Mouse (Mus musculus): Measurements from ENCODE around the gene 2210011C24Rik. TPM values are rescaled to one million over a fixed set of nuclear protein-coding genes. Genes with fewer than 3 reads are reported as not detected.

Gene 2210011C24Rik
- polyA plus RNA-seq, 1 experiment from 2014 or later, result 0.21 TPM

DNA sequence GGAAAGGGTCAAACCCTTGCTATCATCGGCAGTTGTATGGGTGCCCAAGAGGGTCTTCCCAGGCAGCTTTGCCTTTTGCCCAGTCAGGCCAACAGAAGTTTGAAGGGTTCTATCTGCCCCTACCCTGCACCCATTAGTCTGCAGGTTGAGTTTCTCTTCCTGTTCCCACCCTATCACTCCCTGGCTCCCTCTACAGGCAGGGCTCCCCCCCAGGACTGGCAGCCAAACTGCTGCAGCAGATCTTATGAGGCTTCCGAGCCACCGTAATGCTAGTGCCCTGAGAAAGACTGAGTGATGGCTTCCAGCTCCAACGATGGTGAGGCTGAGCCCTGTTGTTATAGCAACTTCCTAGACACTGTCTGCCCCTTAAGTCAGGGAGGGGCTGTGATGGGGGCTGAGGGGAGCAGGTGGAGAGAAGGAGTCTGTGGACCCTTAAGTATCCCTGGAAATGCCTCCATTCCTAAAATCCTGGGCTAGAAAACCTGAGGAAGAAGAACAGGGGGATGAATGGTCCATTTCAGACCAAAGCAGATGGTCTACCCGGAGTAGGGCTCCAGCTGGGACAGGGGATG lies 35.1 kb downstream of the 2210011C24Rik start:
- no peaks in the 10 kb centered on the region for H3K9me3 ChIP-seq (replicated peaks; ENCODE audit: control insufficient read depth, low read length)
- peak overlapping the region; percentile 99 for H3K27ac ChIP-seq (ENCODE audit: low read length)
- H3K36me3 ChIP-seq (ENCODE audit: control insufficient read depth, insufficient read depth), result peaks cover 7% of the 10 kb centered on the region
- 82% methylated on average over 5 of the region's 5 CpGs for WGBS
- H3K4me1 ChIP-seq (ENCODE audit: control insufficient read depth, insufficient read depth, low read length), result peaks cover 59% of the 10 kb centered on the region
- no peak for ATAC-seq (replicated peaks; ENCODE audit: extremely low read depth, insufficient read depth, low FRiP score)
- no peak overlapping the region for H3K4me3 ChIP-seq (ENCODE audit: low read length)
- no peak overlapping the region for H3K9ac ChIP-seq (ENCODE audit: low read length)
- H3K4me2 ChIP-seq (ENCODE audit: low read depth, low read length), result no peak overlapping the region
- H3K27me3 ChIP-seq (ENCODE audit: control insufficient read depth, insufficient read depth, low read length), result no peaks in the 10 kb centered on the region

DNA sequence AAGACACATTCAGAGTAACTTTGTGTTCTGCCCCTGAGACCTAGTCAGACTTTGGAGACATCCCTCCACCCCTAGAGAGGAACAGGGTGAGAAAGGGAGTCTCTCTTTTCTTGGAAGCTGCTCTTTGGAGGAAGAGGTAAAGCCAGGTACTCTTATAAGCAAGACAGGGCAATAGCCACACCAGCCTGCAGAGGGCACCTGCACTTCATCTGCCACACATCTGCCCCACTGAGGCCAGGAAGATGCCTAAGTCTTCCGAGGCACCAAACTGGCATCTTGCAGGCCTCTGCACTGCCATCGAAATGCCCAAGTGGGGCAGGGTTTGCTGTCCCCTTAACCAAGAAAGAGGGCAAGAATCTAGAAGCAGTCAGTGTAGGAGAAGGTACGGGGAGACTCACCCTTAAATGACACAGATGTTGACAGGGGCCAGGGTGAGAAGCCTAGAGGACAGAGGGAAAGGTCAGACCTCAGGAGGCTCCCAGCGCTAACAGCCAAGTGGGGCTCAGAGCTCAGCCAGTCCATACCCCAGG lies 35.8 kb downstream of the 2210011C24Rik start:
- 68% methylated on average over 4 of the region's 4 CpGs for WGBS
- H3K4me2 ChIP-seq (ENCODE audit: low read depth, low read length), result no peak overlapping the region
- peaks cover under 1% of the 10 kb centered on the region; the same call in 1 of the 2 replicates for H3K36me3 ChIP-seq (ENCODE audit: control insufficient read depth, insufficient read depth)
- H3K4me3 ChIP-seq (ENCODE audit: low read length), result no peak overlapping the region
- H3K9ac ChIP-seq (ENCODE audit: low read length), result no peak overlapping the region
- H3K27ac ChIP-seq (ENCODE audit: low read length), result no peak overlapping the region
- no peak for ATAC-seq (replicated peaks; ENCODE audit: extremely low read depth, insufficient read depth, low FRiP score)
- no peaks in the 10 kb centered on the region for H3K27me3 ChIP-seq (ENCODE audit: control insufficient read depth, insufficient read depth, low read length)
- H3K4me1 ChIP-seq (ENCODE audit: control insufficient read depth, insufficient read depth, low read length), result peaks cover 63% of the 10 kb centered on the region
- H3K9me3 ChIP-seq (replicated peaks; ENCODE audit: control insufficient read depth, low read length), result no peaks in the 10 kb centered on the region

DNA sequence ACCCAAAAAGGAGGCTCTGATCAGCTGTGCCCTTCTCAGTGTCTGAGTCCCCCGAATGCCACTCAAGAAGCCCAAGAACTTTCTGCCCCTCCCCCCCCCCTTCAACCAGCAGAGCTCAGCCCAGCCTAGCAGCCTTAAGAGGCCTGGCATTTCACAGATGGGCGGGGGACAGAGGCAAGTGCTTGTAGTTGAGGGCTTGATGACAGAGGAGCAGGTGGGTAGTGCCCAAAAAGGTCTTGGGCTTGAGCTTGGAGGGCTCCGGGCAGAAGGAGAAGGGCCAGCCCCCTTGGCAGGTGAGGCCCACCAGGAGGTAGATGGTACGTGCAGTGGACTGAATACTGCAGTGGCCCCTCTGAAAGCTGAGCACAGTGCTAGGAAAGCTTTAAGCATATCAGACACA lies 37.5 kb downstream of the 2210011C24Rik start:
- no peaks in the 10 kb centered on the region for H3K9me3 ChIP-seq (replicated peaks; ENCODE audit: control insufficient read depth, low read length)
- peaks cover 53% of the 10 kb centered on the region for H3K4me1 ChIP-seq (ENCODE audit: control insufficient read depth, insufficient read depth, low read length)
- peak overlapping the region; percentile 75 for H3K4me2 ChIP-seq (ENCODE audit: low read depth, low read length)
- H3K4me3 ChIP-seq (ENCODE audit: low read length), result peak overlapping the region; percentile 94
- no peaks in the 10 kb centered on the region for H3K27me3 ChIP-seq (ENCODE audit: control insufficient read depth, insufficient read depth, low read length)
- H3K27ac ChIP-seq (ENCODE audit: low read length), result peak overlapping the region; percentile 85
- peak overlapping the region; percentile 97 for H3K9ac ChIP-seq (ENCODE audit: low read length)
- 41% methylated on average over 4 of the region's 4 CpGs for WGBS
- no peak for ATAC-seq (replicated peaks; ENCODE audit: extremely low read depth, insufficient read depth, low FRiP score)
- peaks cover 4% of the 10 kb centered on the region; the same call in 1 of the 2 replicates for H3K36me3 ChIP-seq (ENCODE audit: control insufficient read depth, insufficient read depth)

DNA sequence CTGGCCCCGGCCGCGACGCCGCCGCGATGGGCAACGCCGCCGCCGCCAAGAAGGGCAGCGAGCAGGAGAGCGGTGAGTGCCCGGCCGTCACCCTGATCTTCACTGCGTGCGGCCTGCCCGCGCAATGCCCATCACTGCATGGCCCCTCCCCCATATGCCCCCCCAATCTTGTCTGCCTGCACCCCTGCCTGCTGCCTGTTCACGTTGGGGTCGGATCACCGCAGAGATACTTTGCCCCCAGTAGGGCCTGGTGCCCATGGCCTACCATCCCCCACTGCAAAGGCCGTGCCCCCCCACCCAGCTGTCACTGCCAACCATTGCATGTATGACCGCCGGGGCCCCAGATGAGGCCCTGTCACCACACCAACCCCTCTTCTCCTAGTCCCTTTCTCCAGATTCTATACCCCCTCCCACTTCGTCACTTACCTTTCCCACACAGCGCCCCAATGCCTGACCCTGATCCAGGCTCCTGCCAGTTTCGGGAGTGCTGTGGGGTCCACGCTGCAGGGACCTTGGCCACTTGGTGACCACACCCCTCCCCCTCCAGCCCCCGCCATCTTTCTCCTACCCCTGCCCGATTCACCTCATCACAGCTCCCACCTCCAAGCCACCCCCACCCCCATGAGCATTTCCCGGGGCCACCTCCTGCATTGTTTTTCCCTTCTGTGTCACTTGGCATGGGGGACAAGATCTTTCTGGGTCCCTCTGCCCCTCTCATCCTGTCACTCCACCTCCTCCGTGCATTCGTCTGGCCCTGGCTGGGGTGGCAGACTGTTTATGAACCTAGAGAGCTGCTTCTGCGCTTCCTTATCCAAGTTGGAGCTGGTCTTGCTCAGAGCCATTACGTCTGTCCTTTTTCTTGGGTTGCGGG lies 38.6 kb downstream of the 2210011C24Rik start:
- peak; percentile 2 for ATAC-seq (replicated peaks; ENCODE audit: extremely low read depth, insufficient read depth, low FRiP score)
- H3K9ac ChIP-seq (ENCODE audit: low read length), result peak overlapping the region; percentile 97
- peaks cover 42% of the 10 kb centered on the region for H3K4me1 ChIP-seq (ENCODE audit: control insufficient read depth, insufficient read depth, low read length)
- no peaks in the 10 kb centered on the region for H3K27me3 ChIP-seq (ENCODE audit: control insufficient read depth, insufficient read depth, low read length)
- H3K36me3 ChIP-seq (ENCODE audit: control insufficient read depth, insufficient read depth), result peaks cover 8% of the 10 kb centered on the region
- 2% methylated on average over 37 of the region's 37 CpGs for WGBS
- no peaks in the 10 kb centered on the region for H3K9me3 ChIP-seq (replicated peaks; ENCODE audit: control insufficient read depth, low read length)
- peak overlapping the region; percentile 75 for H3K4me2 ChIP-seq (ENCODE audit: low read depth, low read length)
- peak overlapping the region; percentile 94 for H3K4me3 ChIP-seq (ENCODE audit: low read length)
- peak overlapping the region; percentile 85 for H3K27ac ChIP-seq (ENCODE audit: low read length)

DNA sequence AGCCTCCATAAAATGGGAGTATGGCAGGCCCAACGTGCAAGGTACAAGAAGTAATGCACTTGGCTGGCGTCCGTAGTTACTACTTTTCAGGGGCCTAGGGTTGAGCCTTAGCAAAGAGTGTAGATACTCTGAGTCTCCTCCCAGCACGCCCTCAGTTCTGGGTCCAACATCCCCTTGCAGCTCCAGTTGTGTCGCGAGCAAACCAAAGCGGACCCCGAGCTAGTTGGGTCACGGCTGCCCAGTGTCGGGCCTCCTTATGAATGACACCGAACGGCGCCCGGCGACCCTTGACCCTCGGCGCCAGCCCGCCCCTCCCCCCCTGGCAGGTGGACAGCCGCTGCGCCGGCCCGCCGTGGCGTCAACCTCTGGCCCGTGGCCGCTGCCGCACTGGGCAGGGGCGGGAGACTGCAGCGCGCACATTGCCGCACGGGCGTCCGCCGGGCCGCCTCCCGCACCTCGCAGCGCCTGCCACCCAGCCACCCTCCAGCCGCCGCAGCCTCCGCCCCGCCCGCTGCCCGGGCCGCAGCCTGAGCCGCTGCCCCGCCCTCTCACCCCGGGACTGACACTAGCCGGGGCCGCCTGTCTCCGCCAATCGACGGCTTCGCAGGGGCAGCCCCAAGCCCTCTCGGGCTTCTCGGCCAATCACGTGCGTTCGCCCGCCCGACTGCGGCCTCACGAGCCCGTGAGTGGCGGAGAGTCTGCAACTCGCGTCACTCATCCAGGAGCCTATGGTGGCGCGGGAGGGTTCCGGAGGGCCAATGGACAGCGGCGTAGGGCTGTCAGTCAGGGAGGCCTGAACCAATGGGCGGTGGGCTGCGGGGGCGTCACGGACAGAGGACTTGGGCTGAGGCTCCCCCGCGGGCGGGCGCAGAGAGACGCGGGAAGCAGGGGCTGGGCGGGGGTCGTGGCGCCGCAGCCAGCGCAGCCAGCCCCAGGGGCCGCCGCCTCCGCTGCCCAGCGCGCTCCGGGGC lies 39.5 kb downstream of the 2210011C24Rik start, which contains the start of gene Prkaca:
Prkaca (plus strand) TSS at position 844 of the 971 bp plus-strand sequence.
- under 1% methylated on average over 81 of the region's 94 CpGs for WGBS
- Histone ChIP-seq H3K4me3 (ENCODE audit: low read length) (peak within 1 kb of the TSS; percentile 94), H3K4me1 (ENCODE audit: control insufficient read depth, insufficient read depth, low read length) (peaks cover 33% of the 10 kb centered on the region), H3K27me3 (ENCODE audit: control insufficient read depth, insufficient read depth, low read length) (no peaks in the 10 kb centered on the region), H3K9me3 (replicated peaks; ENCODE audit: control insufficient read depth, low read length) (no peaks in the 10 kb centered on the region), H3K9ac (ENCODE audit: low read length) (peak within 1 kb of the TSS; percentile 97), H3K27ac (ENCODE audit: low read length) (peak within 1 kb of the TSS; percentile 85), H3K4me2 (ENCODE audit: low read depth, low read length) (peak within 1 kb of the TSS; percentile 94), H3K36me3 (ENCODE audit: control insufficient read depth, insufficient read depth) (peaks cover 18% of the 10 kb centered on the region)
- ATAC-seq (replicated peaks; ENCODE audit: extremely low read depth, insufficient read depth, low FRiP score), result peak; percentile 99

DNA sequence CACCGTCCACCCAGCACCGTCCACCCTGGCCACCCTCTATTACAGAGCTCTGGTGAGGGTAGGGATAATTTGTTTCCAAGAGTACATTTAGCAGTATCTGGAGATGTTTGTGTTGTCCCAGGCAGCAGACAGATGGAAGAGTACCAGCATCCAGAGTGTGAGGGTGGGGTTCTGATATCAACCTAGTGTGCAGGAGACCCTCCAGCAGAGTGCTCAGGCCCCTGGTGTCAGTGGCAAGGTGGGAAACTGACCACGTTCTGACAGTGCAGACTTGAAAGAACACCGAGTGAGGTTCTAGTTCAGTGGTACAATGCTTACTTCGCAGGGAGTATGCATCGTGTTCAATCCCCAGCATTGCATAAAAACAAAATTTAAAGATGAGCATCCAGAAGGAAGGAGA lies 40.3 kb downstream of the 2210011C24Rik start:
- H3K36me3 ChIP-seq (ENCODE audit: control insufficient read depth, insufficient read depth), result peaks cover 23% of the 10 kb centered on the region
- no peaks in the 10 kb centered on the region for H3K9me3 ChIP-seq (replicated peaks; ENCODE audit: control insufficient read depth, low read length)
- peak overlapping the region; percentile 94 for H3K4me2 ChIP-seq (ENCODE audit: low read depth, low read length)
- H3K9ac ChIP-seq (ENCODE audit: low read length), result no peak overlapping the region; the same call in 1 of the 2 replicates
- H3K4me1 ChIP-seq (ENCODE audit: control insufficient read depth, insufficient read depth, low read length), result peaks cover 25% of the 10 kb centered on the region
- no peaks in the 10 kb centered on the region for H3K27me3 ChIP-seq (ENCODE audit: control insufficient read depth, insufficient read depth, low read length)
- H3K4me3 ChIP-seq (ENCODE audit: low read length), result peak overlapping the region; percentile 94
- no peak for ATAC-seq (replicated peaks; ENCODE audit: extremely low read depth, insufficient read depth, low FRiP score)
- WGBS, result 73% methylated on average over 6 of the region's 6 CpGs
- H3K27ac ChIP-seq (ENCODE audit: low read length), result no peak overlapping the region; the same call in 1 of the 2 replicates

DNA sequence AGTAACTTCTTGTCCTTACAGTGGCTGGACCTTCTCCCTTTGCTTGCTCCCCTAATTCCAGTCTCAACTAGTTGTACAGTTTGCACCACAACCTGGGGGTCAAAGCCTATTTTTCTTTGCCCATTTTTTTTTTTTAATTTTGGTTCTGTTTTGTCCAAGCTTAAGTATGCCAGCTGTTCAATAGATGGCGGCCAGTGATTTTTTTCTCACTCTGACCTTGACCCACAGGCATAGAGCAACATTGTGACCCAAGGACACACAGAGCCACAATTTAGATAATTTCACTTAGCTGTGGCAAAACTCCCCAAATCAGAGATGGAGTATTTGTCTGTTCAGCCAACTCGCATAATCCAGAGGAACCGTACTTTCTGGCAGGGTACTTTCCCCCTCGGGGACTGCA lies 40.9 kb downstream of the 2210011C24Rik start:
- WGBS, result 86% methylated on average over 4 of the region's 4 CpGs
- no peak overlapping the region for H3K4me2 ChIP-seq (ENCODE audit: low read depth, low read length)
- H3K9me3 ChIP-seq (replicated peaks; ENCODE audit: control insufficient read depth, low read length), result no peaks in the 10 kb centered on the region
- no peaks in the 10 kb centered on the region for H3K27me3 ChIP-seq (ENCODE audit: control insufficient read depth, insufficient read depth, low read length)
- no peak for ATAC-seq (replicated peaks; ENCODE audit: extremely low read depth, insufficient read depth, low FRiP score)
- H3K9ac ChIP-seq (ENCODE audit: low read length), result no peak overlapping the region
- no peak overlapping the region for H3K4me3 ChIP-seq (ENCODE audit: low read length)
- H3K27ac ChIP-seq (ENCODE audit: low read length), result no peak overlapping the region
- H3K36me3 ChIP-seq (ENCODE audit: control insufficient read depth, insufficient read depth), result peaks cover 23% of the 10 kb centered on the region
- peaks cover 21% of the 10 kb centered on the region for H3K4me1 ChIP-seq (ENCODE audit: control insufficient read depth, insufficient read depth, low read length)

DNA sequence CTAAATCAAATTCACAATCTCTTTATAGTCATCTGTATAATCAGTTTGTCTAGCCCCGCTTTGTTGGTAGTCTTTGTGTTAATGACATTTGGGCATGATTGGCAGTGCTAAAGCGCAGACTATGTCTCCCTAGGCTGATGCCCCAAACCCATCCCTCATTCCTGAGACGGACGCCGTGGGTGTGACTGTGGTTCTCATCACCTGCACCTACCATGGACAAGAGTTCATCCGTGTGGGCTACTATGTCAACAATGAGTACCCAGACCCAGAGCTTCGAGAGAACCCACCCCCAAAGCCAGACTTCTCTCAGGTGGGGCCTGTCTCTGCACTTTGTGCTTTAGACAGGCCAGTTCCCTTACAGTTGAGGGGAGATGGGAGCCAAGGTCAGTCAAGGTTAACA lies 44.3 kb downstream of the 2210011C24Rik start:
- H3K4me3 ChIP-seq (ENCODE audit: low read length), result no peak overlapping the region
- H3K4me2 ChIP-seq (ENCODE audit: low read depth, low read length), result no peak overlapping the region
- 89% methylated on average over 7 of the region's 7 CpGs for WGBS
- no peak overlapping the region for H3K27ac ChIP-seq (ENCODE audit: low read length)
- H3K9ac ChIP-seq (ENCODE audit: low read length), result no peak overlapping the region
- peaks cover 27% of the 10 kb centered on the region for H3K36me3 ChIP-seq (ENCODE audit: control insufficient read depth, insufficient read depth)
- no peaks in the 10 kb centered on the region for H3K27me3 ChIP-seq (ENCODE audit: control insufficient read depth, insufficient read depth, low read length)
- no peaks in the 10 kb centered on the region for H3K9me3 ChIP-seq (replicated peaks; ENCODE audit: control insufficient read depth, low read length)
- peaks cover 22% of the 10 kb centered on the region for H3K4me1 ChIP-seq (ENCODE audit: control insufficient read depth, insufficient read depth, low read length)
- ATAC-seq (replicated peaks; ENCODE audit: extremely low read depth, insufficient read depth, low FRiP score), result no peak
